Mouse (Mus musculus) megakaryocyte, embryonic 14.5 days (primary cell): ENCODE measurements around the gene Retreg2.

Source experiments
- FLI1 ChIP-seq: IDR thresholded peaks from 2 replicates; pipeline ENCODE4 v1.6.1; 2012; ENCODE audit warnings: low read length, inconsistent platforms, mixed read lengths
- GATA1 ChIP-seq: IDR thresholded peaks from 3 replicates; pipeline ENCODE4 v1.6.1; 2012; ENCODE audit warnings: mixed read lengths, low read length, inconsistent platforms, borderline replicate concordance

DNA sequence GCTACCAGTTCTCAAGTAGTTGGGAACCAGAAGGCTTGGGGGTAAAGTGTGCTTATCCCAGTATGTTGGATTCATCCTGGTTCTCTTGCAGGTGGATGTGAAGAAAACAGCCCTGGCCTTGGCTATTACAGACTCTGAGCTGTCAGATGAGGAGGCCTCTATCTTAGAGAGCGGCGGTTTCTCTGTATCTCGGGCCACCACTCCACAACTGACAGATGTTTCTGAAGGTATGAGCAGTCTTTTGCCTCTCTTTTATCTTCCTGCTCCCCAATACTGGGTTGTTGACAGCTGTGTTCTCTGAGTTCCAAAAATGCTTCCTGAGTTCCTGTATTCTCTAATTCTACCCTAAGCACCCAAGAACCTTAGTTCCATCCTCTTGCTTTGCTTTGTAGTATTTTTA is 3.0 kb downstream of the Retreg2 start:
- TF ChIP-seq GATA1, result no peak
- TF ChIP-seq FLI1, result no peak
